8 mouse cellular contexts compared by ENCODE assay signal in genomic region chr5:52833005-52833404, GRCm38 (mm10). TPM values are rescaled to one million over a fixed set of nuclear protein-coding genes. Genes with fewer than 3 reads are reported as not detected.
DNase-seq lines count a peak whose midpoint lies in the region; ATAC-seq and TF ChIP-seq lines count a peak whose summit lies in the region.

No protein-coding gene starts in this region.

- no peak for TF ChIP-seq POLR2A in thymus, adult 2 months (IDR thresholded peaks at IDR 0.05; ENCODE audit: control insufficient read depth, extremely low read depth, insufficient read depth, low read length, poor library complexity)

- H3K4me1 ChIP-seq in G1E (ENCODE audit: insufficient read depth, low read depth, low read length) = peaks cover 33% of the 10 kb centered on the region
- H3K4me1 ChIP-seq in lung, postnatal 0 days (ENCODE audit: insufficient read depth, low read depth, low read length) = peaks cover 6% of the 10 kb centered on the region; the same call in 1 of the 2 replicates
- peaks cover 4% of the 10 kb centered on the region for H3K4me1 ChIP-seq in thymus, adult 2 months (replicated peaks; ENCODE audit: control insufficient read depth, insufficient read depth, low read length)

- no peak for TF ChIP-seq EP300 in lung, postnatal 0 days (IDR thresholded peaks at IDR 0.05)

- 0 out of 2 replicates have a peak, but pooled peaks cover 3% of the 10 kb centered on the region for H3K9me3 ChIP-seq in G1E (replicated peaks)
- no peaks in the 10 kb centered on the region for H3K9me3 ChIP-seq in lung, postnatal 0 days (ENCODE audit: low read length)

- peaks cover 31% of the 10 kb centered on the region for H3K36me3 ChIP-seq in G1E (replicated peaks)
- H3K36me3 ChIP-seq in lung, postnatal 0 days (ENCODE audit: insufficient read depth, low read length) = peaks cover 3% of the 10 kb centered on the region; the same call in 1 of the 2 replicates
- 0 out of 2 replicates have a peak, but pooled peaks cover 9% of the 10 kb centered on the region for H3K36me3 ChIP-seq in thymus, adult 2 months (ENCODE audit: control insufficient read depth, insufficient read depth, low read length)

- no peaks in the 10 kb centered on the region for H3K27me3 ChIP-seq in G1E (ENCODE audit: insufficient read depth, low read length)
- H3K27me3 ChIP-seq in lung, postnatal 0 days (replicated peaks; ENCODE audit: insufficient read depth, low read length) = no peaks in the 10 kb centered on the region
- H3K27me3 ChIP-seq in thymus, adult 2 months (ENCODE audit: control insufficient read depth, insufficient read depth, low read length) = no peaks in the 10 kb centered on the region

- H3K9ac ChIP-seq in lung, postnatal 0 days (replicated peaks; ENCODE audit: low read depth) = no peak overlapping the region

- DNase-seq in embryo, embryonic 9.5 days (ENCODE audit: extremely low spot score) = peak; percentile 5
- DNase-seq in embryo, embryonic 10 days (ENCODE audit: low spot score) = no peak
- no peak for DNase-seq in G1E (ENCODE audit: low spot score)
- DNase-seq in induced T-regulatory cell, adult 2 months (ENCODE audit: low read depth) = peak; percentile 66
- peak; percentile 22 for DNase-seq in lung, postnatal 0 days (ENCODE audit: low spot score)
- DNase-seq in thymus, adult 2 months = peak; percentile 24
- no peak for DNase-seq in ovary, adult 18-20 months (ENCODE audit: low spot score)

- H3K4me3 ChIP-seq in G1E (ENCODE audit: low read depth, low read length) = peak overlapping the region; percentile 88; the same call in 1 of the 2 replicates
- peak overlapping the region; percentile 74 for H3K4me3 ChIP-seq in lung, postnatal 0 days (ENCODE audit: low read depth, low read length)
- no peak overlapping the region for H3K4me3 ChIP-seq in thymus, adult 2 months (ENCODE audit: control insufficient read depth, insufficient read depth, low read length)

- H3K4me2 ChIP-seq in lung, postnatal 0 days (replicated peaks; ENCODE audit: low read depth, low read length) = peak overlapping the region; percentile 74; the same call in 1 of the 2 replicates

- peak overlapping the region; percentile 95; the same call in 1 of the 2 replicates for H3K27ac ChIP-seq in lung, postnatal 0 days (ENCODE audit: low read length)
- H3K27ac ChIP-seq in thymus, adult 2 months (ENCODE audit: control insufficient read depth, insufficient read depth, low read length) = no peak overlapping the region

- no peak for TF ChIP-seq CTCF in G1E (IDR thresholded peaks at IDR 0.05; ENCODE audit: low read depth, low read length)
- TF ChIP-seq CTCF in lung, postnatal 0 days (IDR thresholded peaks at IDR 0.05) = no peak
- TF ChIP-seq CTCF in thymus, adult 2 months (IDR thresholded peaks at IDR 0.05; ENCODE audit: borderline replicate concordance, control insufficient read depth, extremely low read depth, insufficient read depth, low read length, poor library complexity) = no peak

- no peak for ATAC-seq in G1E (ENCODE audit: extremely low read depth, insufficient number of reproducible peaks, low FRiP score, poor library complexity, severe bottlenecking)
- ATAC-seq in erythroblast, adult 5-6 weeks (replicated peaks; ENCODE audit: low FRiP score, poor library complexity, severe bottlenecking) = peak; percentile 54
- no peak for ATAC-seq in lung, postnatal 0 days

RNA-seq across cellular contexts. Expression of gene Anapc4, which starts 0.8 kb away (rescaled TPM):
- 72.5 and 79.2 TPM in 2 replicates for total RNA-seq in G1E (2014; fragmentation: Nextera tagmentation)
- total RNA-seq in G1E (2017) = 120 and 132 TPM in 2 replicates
- polyA plus RNA-seq in G1E (2012) = 7.8 and 8.7 TPM in 2 replicates
- 9.0 and 9.4 TPM in 2 replicates for total RNA-seq in erythroblast, adult 5-6 weeks (2015; ENCODE audit: low replicate concordance)
- 24.0 and 30.7 TPM in 2 replicates for total RNA-seq in erythroblast, adult 5-6 weeks (2017; ENCODE audit: low replicate concordance)
- 65.3 and 66.6 TPM in 2 replicates for polyA plus RNA-seq in lung, postnatal 0 days (2015; fragmentation: Nextera tagmentation; extraction: Ambion mirVana)
- 21.7 and 26.3 TPM in 2 replicates for polyA plus RNA-seq in thymus, adult 2 months (2012; rRNA removed)

RNA-seq across cellular contexts. Expression of gene Zcchc4, which starts 57.8 kb away (rescaled TPM):
- total RNA-seq in G1E (2014; fragmentation: Nextera tagmentation) (76.8 and 87.4 TPM in 2 replicates), G1E (2017) (48.1 and 51.1 TPM in 2 replicates)
- polyA plus RNA-seq in G1E (2012) = 12.4 and 13.1 TPM in 2 replicates
- total RNA-seq in erythroblast, adult 5-6 weeks (2015; ENCODE audit: low replicate concordance) = 4.0 and 10.0 TPM in 2 replicates
- total RNA-seq in erythroblast, adult 5-6 weeks (2017; ENCODE audit: low replicate concordance) = 11.0 and 14.8 TPM in 2 replicates
- 5.2 and 6.2 TPM in 2 replicates for polyA plus RNA-seq in lung, postnatal 0 days (2015; fragmentation: Nextera tagmentation; extraction: Ambion mirVana)
- polyA plus RNA-seq in thymus, adult 2 months (2012; rRNA removed) = 9.5 and 10.2 TPM in 2 replicates

Comparison
In these comparisons a context has a peak if more than half of its experiments do, and no peak if none do; other contexts are left out.
1. DNase-seq: peak in embryo, embryonic 9.5 days (single experiment), induced T-regulatory cell, adult 2 months (single experiment), lung, postnatal 0 days (single experiment) and thymus, adult 2 months (single experiment); none in embryo, embryonic 10 days (single experiment), G1E (single experiment) and ovary, adult 18-20 months (single experiment).